Mouse (Mus musculus): ENCODE measurements around the gene Ak4.

The Ak4 gene

GRCm38 (mm10) chr4:101510111-101510903, 91.2 kb downstream of the Ak4 start:
- intact Hi-C loops (cut with DNase I) = no loop called here

GRCm38 (mm10) chr4:101510904-101511210, 91.8 kb downstream of the Ak4 start:
- intact Hi-C loops (cut with DNase I) = no loop called here

DNA sequence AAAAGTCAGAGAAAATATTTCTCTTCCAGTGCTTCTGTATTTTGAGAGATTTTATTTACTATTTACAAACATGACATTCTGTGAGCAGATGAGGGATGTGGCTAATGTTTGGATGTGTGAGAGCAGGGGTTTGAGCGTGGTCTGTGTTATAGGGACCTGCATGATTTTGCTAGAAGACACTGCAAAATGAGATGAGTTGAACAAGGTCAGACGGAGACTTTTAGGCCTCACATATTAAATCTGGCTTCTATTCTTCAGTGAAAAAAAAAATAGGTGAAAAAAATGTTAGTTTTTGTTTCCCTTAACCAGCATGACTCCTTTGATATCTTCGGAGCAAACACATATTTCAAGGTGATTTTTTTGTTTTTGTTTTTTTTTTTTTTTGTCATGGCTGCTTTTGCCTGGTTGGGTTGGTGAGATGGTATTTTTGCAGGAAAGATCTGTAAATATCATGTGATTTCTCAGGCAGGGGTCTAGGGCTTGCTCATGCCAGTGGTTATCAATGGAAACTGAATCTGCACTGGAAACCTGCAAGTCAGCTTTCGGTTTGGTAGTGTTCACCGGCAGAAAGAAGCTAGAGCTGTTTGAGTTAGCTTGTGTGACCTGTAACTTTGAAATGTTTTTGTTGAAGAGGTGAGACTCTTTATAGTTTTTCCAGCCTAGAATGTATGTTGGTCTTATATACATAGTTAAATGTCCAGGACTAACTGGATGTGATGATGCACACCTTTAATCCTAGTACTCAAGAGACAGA, 92.9 kb downstream of the Ak4 start:
- intact Hi-C loops (cut with DNase I) = no loop called here

DNA sequence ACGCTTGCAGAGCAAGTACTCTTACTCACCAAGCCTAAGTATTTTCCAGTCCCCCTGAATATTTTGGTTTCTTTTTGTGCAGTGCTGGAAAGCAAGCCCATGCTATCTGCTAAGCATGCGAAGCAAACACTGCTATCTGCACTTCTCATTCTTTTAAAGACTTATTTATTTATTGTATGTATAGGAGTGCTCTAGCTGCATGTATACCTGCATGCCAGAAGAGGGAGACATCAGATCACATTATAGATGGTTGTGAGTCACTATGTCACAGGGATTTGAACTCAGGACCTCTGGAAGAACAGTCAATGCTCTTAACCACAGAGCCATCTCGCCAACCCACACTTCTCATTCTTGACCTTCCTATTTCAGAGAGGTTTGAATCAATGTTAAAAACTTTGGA, 94.2 kb downstream of the Ak4 start:
- intact Hi-C loops (cut with DNase I) = no loop called here

- intact Hi-C loops (cut with DNase I) = no loop called here
These were observed 96.8 kb downstream of the Ak4 start for GRCm38 (mm10) chr4:101515853-101516252.
